Mouse (Mus musculus) gastrocnemius, adult 8-10 months (tissue): ENCODE results near the gene Tcstv1. TPM values are rescaled to one million over a fixed set of nuclear protein-coding genes. Genes with fewer than 3 reads are reported as not detected.
"Not testable (repeated sequence)": the region's sequence is repeated elsewhere in the genome, so short reads cannot be mapped to it uniquely, and the experiment has no call there.

Experiments
- DNase-seq, 2 experiments: peaks; one replicate each; pipeline ENCODE4 v3.0.0; 2022; ENCODE audit warnings: low spot score in 2 of 2
- total RNA-seq, 4 experiments: library from RNA; stranded (reverse); gene quantifications; 2 replicates each; pipeline ENCODE4 v1.2.4; 2022

Tcstv1 gene
- not detected for total RNA-seq

DNA sequence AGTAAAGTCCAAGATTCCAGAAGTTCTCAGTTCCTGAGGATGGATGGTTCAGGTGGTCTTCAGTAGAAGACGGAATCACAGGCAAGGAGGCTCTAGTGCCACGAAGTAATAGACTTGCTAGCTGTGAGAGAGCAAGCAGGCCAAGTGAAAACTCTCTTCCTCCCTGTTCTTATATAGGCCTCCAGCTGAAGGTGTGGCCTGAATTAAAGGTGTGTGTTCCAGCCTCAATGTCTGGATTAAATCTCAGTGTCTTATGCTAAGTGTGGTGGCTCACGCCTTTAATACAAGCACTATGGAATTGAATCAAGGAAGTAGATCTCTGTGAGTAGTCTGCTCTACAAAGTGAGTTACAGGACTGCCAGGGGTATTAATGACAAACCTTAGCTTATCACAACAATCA lies at the start of gene Tcstv1:
Gene Tcstv1 (minus strand): TSS at position 101 of the 400 bp plus-strand sequence.
- not testable (repeated sequence) for DNase-seq

DNA sequence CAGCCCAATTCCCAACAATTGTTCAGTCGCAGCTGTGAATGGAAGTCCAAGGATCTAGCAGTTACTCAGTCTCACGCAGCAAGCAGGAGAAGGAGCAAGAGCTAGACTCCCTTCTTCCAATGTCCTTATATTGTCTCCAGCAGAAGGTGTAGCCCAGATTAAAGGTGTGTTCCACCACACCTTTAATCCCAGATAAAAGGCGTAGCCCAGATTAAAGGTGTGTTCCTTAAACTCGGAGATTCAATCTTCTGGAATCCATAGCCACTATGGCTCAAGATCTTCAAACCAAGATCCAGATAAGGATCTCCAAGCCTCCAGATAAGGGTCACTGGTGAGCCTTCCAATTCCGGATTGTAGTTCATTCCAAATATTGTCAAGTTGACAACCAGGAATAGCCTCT lies 34.6 kb upstream of the Tcstv1 start, which contains the start of gene Gm21761:
Gene Gm21761 (minus strand): TSS at position 101 of the 400 bp plus-strand sequence.
- not testable (repeated sequence) for DNase-seq

DNA sequence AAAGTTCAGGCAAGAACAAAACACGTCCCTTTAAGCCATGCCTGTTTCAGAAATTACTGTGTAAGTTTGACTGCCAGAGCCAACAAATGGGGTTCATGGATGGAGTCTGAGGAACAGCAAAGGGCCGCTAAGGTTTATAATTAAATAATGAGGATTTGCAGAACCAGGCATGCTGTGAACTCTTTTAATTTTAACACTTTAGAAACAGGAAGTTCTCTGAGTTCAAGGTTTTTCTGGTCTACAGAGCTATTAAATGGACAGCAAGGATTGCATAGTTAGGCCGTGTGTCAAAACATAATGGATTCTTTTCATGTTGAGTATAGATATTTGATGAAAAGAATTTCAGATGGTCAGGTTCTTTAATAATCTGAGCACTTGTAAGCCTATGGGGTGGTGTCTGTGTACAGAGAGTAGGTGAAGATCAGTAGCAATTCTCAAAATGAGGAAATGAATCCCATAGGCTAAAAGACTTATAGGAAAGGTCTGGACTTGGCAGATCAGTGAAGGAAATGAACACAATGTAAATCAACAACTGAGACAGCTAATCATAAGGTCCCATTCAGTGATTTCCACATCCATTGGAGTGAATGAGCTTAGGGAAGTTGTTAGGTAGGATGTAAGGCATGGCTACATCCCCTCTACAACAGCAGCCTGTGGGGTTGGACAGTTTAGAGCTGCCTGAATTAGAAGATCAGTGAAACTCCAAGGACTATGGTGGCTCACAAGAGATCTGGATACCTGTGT lies 30.2 kb upstream of the Tcstv1 start:
- DNase-seq: not testable (repeated sequence)

DNA sequence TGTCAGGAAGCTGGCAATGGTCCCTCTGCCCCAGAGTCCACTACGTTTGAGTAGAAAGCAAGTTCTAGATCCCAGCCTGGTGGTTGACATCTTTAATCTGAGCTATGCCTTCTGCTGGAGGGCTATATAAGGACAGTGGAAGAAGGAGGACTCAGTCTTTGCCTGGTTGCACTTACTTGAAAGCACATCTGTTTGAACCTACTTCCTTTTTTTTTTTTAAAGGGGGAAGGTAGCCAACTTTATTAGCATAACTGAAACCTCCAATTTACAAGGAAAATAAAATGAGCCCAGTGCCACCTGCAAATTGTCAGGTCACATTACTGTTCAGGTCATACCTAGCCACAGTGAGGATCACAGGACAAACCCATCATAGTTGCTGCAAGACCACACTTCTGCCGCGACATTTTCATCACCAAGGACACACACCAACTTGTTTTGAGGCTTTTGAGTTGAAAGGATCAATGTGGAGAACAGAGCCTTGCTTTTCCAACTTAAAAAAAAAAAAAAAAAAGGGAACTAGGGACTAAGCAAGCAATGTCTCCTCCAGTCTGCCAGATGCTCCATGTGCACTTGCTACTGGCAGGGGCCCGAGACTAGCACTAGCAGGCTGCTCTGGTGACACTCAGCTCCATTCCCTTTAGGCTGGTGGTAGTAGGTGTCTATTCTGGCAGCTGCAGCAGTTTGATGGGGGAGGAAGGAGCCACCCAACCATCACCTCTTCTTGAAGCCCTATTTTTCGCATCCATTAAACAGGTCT lies 22.6 kb upstream of the Tcstv1 start:
- not testable (repeated sequence) for DNase-seq

DNA sequence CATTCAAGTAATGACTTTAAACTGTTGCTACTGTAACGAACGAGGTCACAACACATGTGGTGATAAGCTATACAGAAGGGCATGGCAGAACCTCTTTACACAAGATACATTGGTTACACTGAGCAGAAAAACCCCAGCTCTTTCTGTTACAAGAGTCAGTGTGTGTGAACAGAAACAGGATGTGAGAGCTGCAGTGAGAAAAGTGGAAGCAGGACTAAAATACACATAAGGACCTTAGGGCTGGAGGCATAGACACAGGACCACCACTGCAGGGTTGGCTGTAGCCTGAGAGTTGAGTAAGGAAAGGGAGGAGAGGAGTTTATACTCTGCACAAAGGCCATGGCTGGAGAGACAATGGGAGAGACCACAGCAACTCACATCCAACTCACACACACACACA lies 21.9 kb upstream of the Tcstv1 start:
- not testable (repeated sequence) for DNase-seq

DNA sequence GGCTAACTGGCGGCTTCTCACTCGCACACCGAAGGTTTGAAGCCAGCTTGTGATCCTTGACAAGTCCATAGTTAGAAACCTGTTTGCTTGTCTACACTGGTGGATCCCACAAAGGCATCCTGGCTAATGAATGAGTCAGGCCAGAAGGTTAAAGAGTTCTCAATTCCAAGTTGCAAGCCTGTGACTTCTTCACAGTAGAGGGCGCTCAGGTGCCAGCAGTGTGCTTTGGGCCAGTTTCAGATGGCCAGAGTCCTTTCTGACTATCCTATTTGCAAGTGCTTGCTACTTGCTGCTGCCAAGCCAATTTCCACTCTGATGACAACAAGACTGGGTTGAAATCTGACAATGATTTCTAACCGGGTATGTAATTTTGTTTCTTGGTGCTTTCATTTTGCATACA lies 4.0 kb upstream of the Tcstv1 start:
- DNase-seq: not testable (repeated sequence)

DNA sequence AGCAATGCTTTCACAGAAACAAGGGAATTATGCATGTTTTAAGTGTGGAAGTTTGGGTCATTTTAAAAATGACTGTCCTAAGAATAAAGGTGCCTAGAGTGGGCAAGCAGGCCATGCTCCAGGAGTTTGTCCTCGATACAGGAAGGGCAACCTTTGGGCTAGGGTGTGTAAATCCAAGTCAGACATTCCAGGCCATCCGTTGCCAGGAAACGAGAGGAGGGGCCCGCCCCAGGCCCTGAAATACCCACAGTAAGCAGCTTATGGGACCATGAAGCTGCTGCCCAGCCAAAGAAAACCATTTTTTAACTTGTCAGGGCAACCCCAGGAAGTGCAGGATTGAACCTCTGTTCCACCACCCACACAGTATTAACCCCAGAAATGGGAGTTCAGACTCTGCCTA lies 7.7 kb downstream of the Tcstv1 start:
- not testable (repeated sequence) for DNase-seq

DNA sequence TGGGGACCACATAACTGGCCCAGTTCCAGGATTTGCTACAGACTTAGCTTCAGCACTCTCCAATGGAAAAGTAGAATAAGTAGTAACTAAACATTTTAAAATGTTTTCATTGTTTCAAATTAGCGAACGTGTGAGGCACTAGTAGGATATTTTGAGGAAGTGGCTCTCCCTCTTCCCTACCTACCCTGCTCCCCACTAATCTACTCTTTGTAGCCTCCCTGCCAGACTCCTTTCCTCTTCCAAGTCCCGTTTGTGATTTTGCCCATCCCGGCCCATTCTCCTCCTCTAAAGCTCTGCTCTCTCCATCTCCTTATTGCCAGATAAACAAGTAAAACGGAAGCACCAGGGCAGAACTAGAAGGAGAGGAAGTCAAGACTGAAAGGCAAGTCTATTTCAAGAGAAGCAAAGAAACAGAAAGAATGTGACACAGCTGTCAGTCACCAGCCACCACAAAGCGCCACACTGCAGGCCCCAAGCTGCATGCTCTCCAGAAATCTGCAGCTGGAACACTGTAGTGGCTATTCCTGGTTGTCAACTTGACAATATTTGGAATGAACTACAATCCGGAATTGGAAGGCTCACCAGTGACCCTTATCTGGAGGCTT lies 30.1 kb downstream of the Tcstv1 start:
- not testable (repeated sequence) for DNase-seq

DNA sequence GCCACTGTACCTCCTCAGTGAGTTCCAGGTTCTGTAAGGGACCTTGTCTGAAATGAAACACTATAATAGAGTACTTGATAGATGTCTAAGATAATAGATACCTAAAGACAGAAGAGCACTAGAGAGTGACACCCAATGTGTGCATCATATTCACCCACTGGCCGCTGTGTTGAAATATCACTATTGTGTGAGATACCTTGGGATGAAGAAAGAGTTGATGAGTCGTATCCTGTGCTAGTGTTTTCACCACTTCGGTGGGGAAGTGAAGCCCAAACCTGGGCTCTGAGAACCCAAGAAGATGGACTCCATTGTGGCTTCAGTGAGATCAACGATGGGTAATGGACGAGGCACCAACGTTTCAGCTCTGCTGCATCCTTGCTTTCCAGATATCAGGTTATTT lies 32.2 kb downstream of the Tcstv1 start:
- DNase-seq: not testable (repeated sequence)

Other genes with a start within 250 kb of the Tcstv1 start
- 10 to 100 TPM; 23.9 to 27.6 (median 25.4) TPM for gene Hmgcs1, start 204.4 kb downstream of the Tcstv1 start, total RNA-seq
- gene Nim1k, start 138.9 kb downstream of the Tcstv1 start, total RNA-seq: 1 to 10 TPM; 1.2 to 2.2 (median 1.4) TPM
- 10 to 100 TPM; 19.8 to 24.7 (median 20.5) TPM for gene Zfp131, start 103.9 kb downstream of the Tcstv1 start, total RNA-seq
- not detected for gene AF067063, start 64.6 kb downstream of the Tcstv1 start, total RNA-seq
- gene D13Ertd608e, start 58.8 kb downstream of the Tcstv1 start, total RNA-seq: not detected
- not detected for gene Gm21761, start 34.5 kb upstream of the Tcstv1 start, total RNA-seq
- not detected for gene B020031M17Rik, start 56.0 kb upstream of the Tcstv1 start, total RNA-seq
- gene Gm36079, start 132.2 kb upstream of the Tcstv1 start, total RNA-seq: not detected
- under 1 TPM in 2 of 4 experiments, not detected in 2; 0.12 to 0.22 TPM for gene Gm21188, start 157.4 kb upstream of the Tcstv1 start, total RNA-seq
- gene Gm20767, start 245.5 kb upstream of the Tcstv1 start, total RNA-seq: not detected